Mouse (Mus musculus) limb, embryonic 14.5 days (tissue): ENCODE measurements at regions not wholly inside any gene's neighbourhood (a gene's known extent, or its start where the extent isn't known, plus 50 kb on each side); places are given as distances from the start of the nearest gene placed in this dataset.

ENCODE experiments used
- ATAC-seq: fragments of 200-750 bp; cut with Nextera tagmentation; 2 replicates; pipeline ENCODE4 v1.8.0; 2017; ENCODE audit warnings: low read depth, moderate number of reproducible peaks, moderate TSS enrichment; ENCODE audit not compliant: low FRiP score
- DNase-seq: peaks from one replicate; pipeline ENCODE4 v3.0.0-alpha.2; 2015; ENCODE audit warnings: low spot score
- H3K27ac ChIP-seq: fragments of 300-500 bp; sonication (generic); replicated peaks from 2 replicates; pipeline ENCODE4 v1.5.1; 2014; ENCODE audit warnings: low read depth, mild to moderate bottlenecking, low read length, moderate library complexity, mixed read lengths
- H3K27me3 ChIP-seq: fragments of 300-500 bp; sonication (generic); 2 replicates; pipeline ENCODE4 v1.6.1; 2014; ENCODE audit warnings: low read length, mixed read lengths; ENCODE audit not compliant: control insufficient read depth, insufficient read depth
- H3K36me3 ChIP-seq: fragments of 300-500 bp; sonication (generic); 2 replicates; pipeline ENCODE4 v1.6.1; 2014; ENCODE audit warnings: mild to moderate bottlenecking, low read length, moderate library complexity, mixed read lengths; ENCODE audit not compliant: control insufficient read depth, insufficient read depth
- H3K4me1 ChIP-seq: fragments of 300-500 bp; sonication (generic); 2 replicates; pipeline ENCODE4 v1.6.1; 2014; ENCODE audit warnings: antibody characterized with exemption, low read length, mixed read lengths; ENCODE audit not compliant: control insufficient read depth, insufficient read depth
- H3K4me2 ChIP-seq: fragments of 300-500 bp; sonication (generic); replicated peaks from 2 replicates; pipeline ENCODE4 v1.6.1; 2014; ENCODE audit warnings: low read depth, mild to moderate bottlenecking, low read length, moderate library complexity; ENCODE audit not compliant: severe bottlenecking
- H3K4me3 ChIP-seq: fragments of 300-500 bp; sonication (generic); replicated peaks from 2 replicates; pipeline ENCODE4 v1.5.1; 2014; ENCODE audit warnings: low read length
- H3K9ac ChIP-seq: fragments of 300-500 bp; sonication (generic); 2 replicates; pipeline ENCODE4 v1.6.1; 2014; ENCODE audit warnings: mild to moderate bottlenecking, low read depth, low read length, moderate library complexity; ENCODE audit not compliant: severe bottlenecking
- H3K9me3 ChIP-seq: fragments of 300-500 bp; sonication (generic); 2 replicates; pipeline ENCODE4 v1.6.1; 2016; ENCODE audit warnings: low read length; ENCODE audit not compliant: control insufficient read depth
- POLR2A ChIP-seq: fragments of 200-500 bp; IDR thresholded peaks from 2 replicates; pipeline ENCODE4 v1.8.0; 2012; ENCODE audit warnings: inconsistent platforms, mild to moderate bottlenecking, moderate library complexity, borderline replicate concordance; ENCODE audit not compliant: insufficient read depth, insufficient read length; ENCODE audit errors: extremely low read depth
- WGBS: fragments of 180-500 bp; shearing (Covaris S2); extraction: QIAGEN DNeasy Blood & Tissue Kit; methylation state at CpG from one replicate; pipeline ENCODE4 v1.1.7; 2014; 5-methylcytosine and 5-hydroxymethylcytosine counted together

DNA sequence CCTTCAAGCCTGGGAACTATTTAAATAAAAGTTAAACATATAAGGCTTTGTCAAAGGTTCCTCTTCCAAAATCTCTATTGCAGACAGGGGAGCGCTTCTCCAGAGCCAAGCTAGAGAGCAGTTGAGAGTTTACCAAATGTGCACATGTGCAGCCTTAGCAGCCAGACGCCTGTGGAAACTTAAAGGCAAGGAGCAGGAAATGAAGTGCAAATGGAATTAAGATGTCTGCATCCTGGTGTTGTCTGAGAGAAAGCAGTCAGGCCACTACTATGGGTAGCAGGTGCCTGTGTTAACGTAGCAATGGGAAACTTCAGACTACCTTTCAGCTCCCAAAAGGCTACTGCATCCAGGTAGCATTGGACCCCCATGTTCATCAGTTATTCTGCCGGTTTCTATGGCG, 282.4 kb upstream of the Hnrnpa3 start:
- Histone ChIP-seq H3K4me2 (no peak overlapping the region), H3K4me1 (no peaks in the 10 kb centered on the region), H3K9ac (no peak overlapping the region), H3K27me3 (no peaks in the 10 kb centered on the region), H3K4me3 (no peak overlapping the region), H3K36me3 (no peaks in the 10 kb centered on the region), H3K9me3 (no peaks in the 10 kb centered on the region; the same call in 1 of the 2 replicates), H3K27ac (no peak overlapping the region)
- no peak for TF ChIP-seq POLR2A
- 50% methylated on average over 5 of the region's 5 CpGs for WGBS
- peak; percentile 68 for DNase-seq
- peak; percentile 79 for ATAC-seq

DNA sequence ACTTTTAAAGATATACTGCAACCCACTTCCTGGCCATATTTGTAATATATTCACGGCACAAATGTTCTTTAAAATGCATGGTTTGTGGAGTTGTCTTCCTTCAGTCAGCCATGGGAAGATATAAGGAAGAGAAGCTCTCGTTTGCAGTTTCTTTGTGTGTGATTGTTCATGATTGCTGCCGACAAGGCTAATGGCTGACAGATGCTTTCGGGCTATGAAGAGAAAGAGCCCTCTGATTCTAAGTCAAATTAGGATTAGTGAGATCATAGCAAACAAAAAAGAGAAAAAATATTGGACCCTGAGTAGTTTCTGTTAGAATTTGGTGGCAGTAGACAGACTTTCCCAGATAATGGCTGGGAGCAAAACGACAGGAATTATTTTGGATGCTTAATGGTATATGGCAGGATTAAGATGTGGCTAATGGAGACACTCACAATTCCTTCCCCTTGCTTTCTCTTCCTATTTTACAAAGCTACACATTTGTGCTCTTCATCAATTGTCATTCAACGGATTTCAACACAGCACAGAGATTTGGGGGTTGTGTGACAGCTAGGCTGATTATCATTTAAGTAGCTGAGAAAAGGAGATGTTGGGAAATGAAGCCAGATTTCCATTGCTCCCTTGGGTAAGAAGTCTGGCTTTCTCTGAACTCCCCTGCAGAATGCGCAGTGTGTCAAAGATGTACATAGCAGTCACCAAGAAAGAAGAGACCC, 273.4 kb upstream of the Hnrnpa3 start:
- H3K4me1 ChIP-seq, result no peaks in the 10 kb centered on the region
- no peak for TF ChIP-seq POLR2A
- no peaks in the 10 kb centered on the region; the same call in 1 of the 2 replicates for H3K9me3 ChIP-seq
- WGBS, result 51% methylated on average over 7 of the region's 7 CpGs
- no peaks in the 10 kb centered on the region for H3K36me3 ChIP-seq
- no peak overlapping the region for H3K27ac ChIP-seq
- ATAC-seq (no peak), DNase-seq (no peak)
- H3K27me3 ChIP-seq, result no peaks in the 10 kb centered on the region
- no peak overlapping the region for H3K4me2 ChIP-seq
- no peak overlapping the region for H3K4me3 ChIP-seq
- no peak overlapping the region for H3K9ac ChIP-seq

DNA sequence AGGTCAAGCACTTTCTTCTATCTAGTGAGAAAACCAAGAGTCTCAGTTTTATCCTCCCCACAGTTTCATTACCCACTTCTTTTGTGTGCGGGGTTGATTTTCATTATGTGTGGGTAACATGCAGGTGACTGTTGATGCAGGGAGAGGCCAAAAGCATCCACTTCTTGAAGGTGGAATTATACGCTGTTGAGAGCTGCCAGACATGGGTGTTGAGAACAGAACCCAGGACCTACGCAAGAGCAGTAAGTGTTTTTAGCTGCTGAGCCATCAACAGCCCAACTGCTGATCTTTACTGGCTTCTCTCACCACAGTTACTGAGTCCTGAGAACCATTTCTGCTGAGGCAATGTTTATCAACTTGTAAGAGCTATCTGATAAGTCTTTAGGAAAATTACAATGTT, 272.4 kb upstream of the Hnrnpa3 start:
- H3K9me3 ChIP-seq, result no peaks in the 10 kb centered on the region
- no peak overlapping the region for H3K27ac ChIP-seq
- H3K4me3 ChIP-seq, result no peak overlapping the region
- H3K36me3 ChIP-seq, result no peaks in the 10 kb centered on the region
- no peak for DNase-seq
- no peak for ATAC-seq
- no peaks in the 10 kb centered on the region for H3K27me3 ChIP-seq
- H3K9ac ChIP-seq, result no peak overlapping the region
- 86% methylated on average over 3 of the region's 3 CpGs for WGBS
- H3K4me2 ChIP-seq, result no peak overlapping the region
- no peaks in the 10 kb centered on the region for H3K4me1 ChIP-seq
- TF ChIP-seq POLR2A, result no peak

DNA sequence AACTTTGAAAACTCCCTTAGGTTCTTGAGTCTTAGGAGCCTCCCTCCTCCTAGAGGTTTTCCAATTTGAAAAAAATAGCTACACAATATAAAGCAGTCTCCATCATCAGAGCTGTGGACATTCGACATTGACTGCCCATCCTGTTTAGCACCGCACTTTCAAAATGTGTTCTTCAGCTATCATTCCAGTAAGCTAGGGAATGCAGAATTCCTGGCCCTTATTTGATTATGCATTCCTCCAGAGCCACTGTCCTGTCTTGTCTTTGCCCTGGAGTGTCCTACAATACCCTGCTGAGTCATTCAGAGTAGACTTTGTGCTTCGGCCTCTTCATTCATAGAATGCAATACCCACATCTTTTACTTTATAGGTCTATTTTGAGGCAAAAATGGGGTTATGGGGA, 267.0 kb upstream of the Hnrnpa3 start:
- Histone ChIP-seq H3K4me1 (peaks cover 13% of the 10 kb centered on the region), H3K9ac (no peak overlapping the region), H3K4me2 (no peak overlapping the region), H3K36me3 (no peaks in the 10 kb centered on the region), H3K9me3 (no peaks in the 10 kb centered on the region), H3K27me3 (0 out of 2 replicates have a peak, but pooled peaks cover 4% of the 10 kb centered on the region), H3K27ac (no peak overlapping the region), H3K4me3 (no peak overlapping the region)
- DNase-seq (no peak), ATAC-seq (no peak)
- 87% methylated on average over 3 of the region's 3 CpGs for WGBS
- TF ChIP-seq POLR2A, result no peak

DNA sequence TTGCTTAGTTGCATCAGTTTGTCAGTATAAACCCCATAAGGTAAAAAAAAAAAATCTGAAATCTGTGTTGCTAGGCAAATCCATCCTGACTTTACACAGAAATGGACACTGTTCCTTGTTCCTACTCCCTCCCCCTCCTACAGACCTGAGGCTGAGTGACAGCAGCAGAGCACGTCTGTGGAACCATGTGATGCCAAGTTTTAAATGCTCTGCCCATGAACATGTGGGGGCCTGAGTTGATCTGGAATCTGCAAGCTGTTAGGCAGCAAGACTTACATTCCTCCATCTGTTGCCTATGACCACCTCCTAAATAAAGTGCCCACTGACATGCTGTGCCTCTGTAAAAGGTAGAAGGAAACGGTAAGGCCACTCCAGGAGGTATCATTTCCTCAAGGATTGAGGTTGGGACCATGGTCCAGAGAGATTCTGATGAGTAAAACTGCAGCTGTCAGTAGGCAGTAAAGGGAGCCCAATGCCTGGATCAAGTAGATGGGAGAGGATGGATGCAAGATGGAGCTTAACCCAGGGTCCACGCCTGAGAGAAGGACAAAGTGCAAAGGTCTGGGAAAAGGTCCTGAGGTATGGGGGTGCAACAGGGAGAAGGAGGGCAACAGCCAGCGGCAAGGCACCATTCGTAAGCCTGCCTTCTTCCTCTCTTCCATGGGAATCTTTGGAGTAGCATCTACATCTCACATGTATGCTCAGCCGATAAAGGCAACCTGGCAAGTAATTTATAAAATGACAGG, 264.0 kb upstream of the Hnrnpa3 start:
- Histone ChIP-seq H3K27ac (0 out of 2 replicates have a peak overlapping the region, but pooled peaks have one; percentile 7), H3K9me3 (no peaks in the 10 kb centered on the region), H3K4me2 (no peak overlapping the region), H3K4me1 (peaks cover 16% of the 10 kb centered on the region), H3K36me3 (no peaks in the 10 kb centered on the region), H3K9ac (no peak overlapping the region), H3K4me3 (no peak overlapping the region), H3K27me3 (0 out of 2 replicates have a peak, but pooled peaks cover 4% of the 10 kb centered on the region)
- ATAC-seq (peak; percentile 63; the same call in 1 of the 2 replicates), DNase-seq (no peak)
- WGBS, result 50% methylated on average over 6 of the region's 6 CpGs
- no peak for TF ChIP-seq POLR2A
